Mouse (Mus musculus): ENCODE data around the gene Prkce. TPM values are rescaled to one million over a fixed set of nuclear protein-coding genes. Genes with fewer than 3 reads are reported as not detected.

Gene Prkce
- polyA plus RNA-seq, 1 experiment from 2014 or later = 7.4 TPM

GRCm38 (mm10) chr17:86350236-86350635 is 182.7 kb downstream of the Prkce start:
- DNase-seq (ENCODE audit: low spot score) (no peak), ATAC-seq (ENCODE audit: low FRiP score) (no peak)
- 90% methylated on average over 3 of the region's 3 CpGs for WGBS
- Histone ChIP-seq H3K9me3 (ENCODE audit: control insufficient read depth, low read length) (no peaks in the 10 kb centered on the region), H3K4me2 (replicated peaks; ENCODE audit: low read depth, low read length) (no peak overlapping the region), H3K36me3 (ENCODE audit: control insufficient read depth, insufficient read depth, low read length) (no peaks in the 10 kb centered on the region), H3K4me1 (replicated peaks; ENCODE audit: control insufficient read depth, insufficient read depth, low read length) (no peaks in the 10 kb centered on the region; the same call in 1 of the 2 replicates), H3K27me3 (ENCODE audit: control insufficient read depth, insufficient read depth, low read length) (no peaks in the 10 kb centered on the region), H3K9ac (ENCODE audit: low read depth, low read length) (no peak overlapping the region), H3K4me3 (ENCODE audit: low read depth, low read length) (no peak overlapping the region), H3K27ac (ENCODE audit: low read depth, low read length) (no peak overlapping the region)

- DNase-seq (ENCODE audit: low spot score) = no peak
These were observed 183.2 kb downstream of the Prkce start for GRCm38 (mm10) chr17:86350791-86351261.

GRCm38 (mm10) chr17:86351282-86351681 is 183.7 kb downstream of the Prkce start:
- Histone ChIP-seq H3K27me3 (ENCODE audit: control insufficient read depth, insufficient read depth, low read length) (no peaks in the 10 kb centered on the region), H3K9ac (ENCODE audit: low read depth, low read length) (no peak overlapping the region), H3K9me3 (ENCODE audit: control insufficient read depth, low read length) (no peaks in the 10 kb centered on the region), H3K4me3 (ENCODE audit: low read depth, low read length) (no peak overlapping the region), H3K4me1 (replicated peaks; ENCODE audit: control insufficient read depth, insufficient read depth, low read length) (no peaks in the 10 kb centered on the region; the same call in 1 of the 2 replicates), H3K4me2 (replicated peaks; ENCODE audit: low read depth, low read length) (no peak overlapping the region), H3K27ac (ENCODE audit: low read depth, low read length) (no peak overlapping the region), H3K36me3 (ENCODE audit: control insufficient read depth, insufficient read depth, low read length) (no peaks in the 10 kb centered on the region)
- DNase-seq (ENCODE audit: low spot score) = no peak
- ATAC-seq (ENCODE audit: low FRiP score) = no peak
- 83% methylated on average over 4 of the region's 4 CpGs for WGBS

More at GRCm38 (mm10) chr17:86350791-86351261, 183.2 kb downstream of the Prkce start:
- Histone ChIP-seq H3K4me2 (replicated peaks; ENCODE audit: low read depth, low read length) (no peak overlapping the region), H3K4me1 (replicated peaks; ENCODE audit: control insufficient read depth, insufficient read depth, low read length) (no peaks in the 10 kb centered on the region; the same call in 1 of the 2 replicates), H3K4me3 (ENCODE audit: low read depth, low read length) (no peak overlapping the region), H3K27me3 (ENCODE audit: control insufficient read depth, insufficient read depth, low read length) (no peaks in the 10 kb centered on the region), H3K27ac (ENCODE audit: low read depth, low read length) (no peak overlapping the region), H3K9ac (ENCODE audit: low read depth, low read length) (no peak overlapping the region), H3K36me3 (ENCODE audit: control insufficient read depth, insufficient read depth, low read length) (no peaks in the 10 kb centered on the region), H3K9me3 (ENCODE audit: control insufficient read depth, low read length) (no peaks in the 10 kb centered on the region)
- ATAC-seq (ENCODE audit: low FRiP score) = no peak
- WGBS = 78% methylated on average over 12 of the region's 12 CpGs

- Histone ChIP-seq H3K36me3 (ENCODE audit: control insufficient read depth, insufficient read depth, low read length) (no peaks in the 10 kb centered on the region), H3K4me1 (replicated peaks; ENCODE audit: control insufficient read depth, insufficient read depth, low read length) (peaks cover 2% of the 10 kb centered on the region; the same call in 1 of the 2 replicates), H3K9me3 (ENCODE audit: control insufficient read depth, low read length) (no peaks in the 10 kb centered on the region), H3K27me3 (ENCODE audit: control insufficient read depth, insufficient read depth, low read length) (no peaks in the 10 kb centered on the region), H3K9ac (ENCODE audit: low read depth, low read length) (no peak overlapping the region), H3K4me2 (replicated peaks; ENCODE audit: low read depth, low read length) (no peak overlapping the region), H3K4me3 (ENCODE audit: low read depth, low read length) (no peak overlapping the region), H3K27ac (ENCODE audit: low read depth, low read length) (no peak overlapping the region)
- DNase-seq (ENCODE audit: low spot score) (no peak), ATAC-seq (ENCODE audit: low FRiP score) (no peak)
- WGBS = 85% methylated on average over 12 of the region's 12 CpGs
These were observed 184.9 kb downstream of the Prkce start for GRCm38 (mm10) chr17:86352247-86353037.

GRCm38 (mm10) chr17:86353679-86354078 is 186.1 kb downstream of the Prkce start:
- no peak overlapping the region for H3K4me3 ChIP-seq (ENCODE audit: low read depth, low read length)
- no peaks in the 10 kb centered on the region for H3K27me3 ChIP-seq (ENCODE audit: control insufficient read depth, insufficient read depth, low read length)
- H3K4me2 ChIP-seq (replicated peaks; ENCODE audit: low read depth, low read length) = no peak overlapping the region
- H3K27ac ChIP-seq (ENCODE audit: low read depth, low read length) = no peak overlapping the region
- DNase-seq (ENCODE audit: low spot score) (no peak), ATAC-seq (ENCODE audit: low FRiP score) (no peak)
- peaks cover 2% of the 10 kb centered on the region; the same call in 1 of the 2 replicates for H3K4me1 ChIP-seq (replicated peaks; ENCODE audit: control insufficient read depth, insufficient read depth, low read length)
- no peak overlapping the region for H3K9ac ChIP-seq (ENCODE audit: low read depth, low read length)
- WGBS = 73% methylated on average over 4 of the region's 4 CpGs
- no peaks in the 10 kb centered on the region for H3K9me3 ChIP-seq (ENCODE audit: control insufficient read depth, low read length)
- H3K36me3 ChIP-seq (ENCODE audit: control insufficient read depth, insufficient read depth, low read length) = no peaks in the 10 kb centered on the region

DNA sequence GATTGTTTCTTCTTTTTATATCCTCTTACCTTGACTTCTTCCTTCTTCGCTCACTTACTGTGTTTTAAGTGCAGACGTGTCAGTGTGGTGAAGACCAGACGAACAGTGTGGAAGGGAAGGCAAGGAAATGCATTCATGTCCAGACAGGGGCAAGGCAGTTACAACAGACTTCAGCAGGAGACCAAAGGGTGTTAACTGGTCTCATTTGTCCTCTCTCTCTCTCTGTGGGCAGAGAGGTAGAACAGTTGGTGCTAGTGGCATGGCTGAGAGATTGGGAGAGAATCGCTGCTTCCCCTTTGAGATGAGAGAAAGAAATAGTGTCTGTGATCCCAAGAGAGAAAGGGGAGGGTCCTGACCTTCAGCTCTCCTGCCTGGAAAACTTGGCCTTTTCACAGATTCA is 186.5 kb downstream of the Prkce start:
- Histone ChIP-seq H3K27me3 (ENCODE audit: control insufficient read depth, insufficient read depth, low read length) (no peaks in the 10 kb centered on the region), H3K36me3 (ENCODE audit: control insufficient read depth, insufficient read depth, low read length) (no peaks in the 10 kb centered on the region), H3K9ac (ENCODE audit: low read depth, low read length) (no peak overlapping the region), H3K4me1 (replicated peaks; ENCODE audit: control insufficient read depth, insufficient read depth, low read length) (peaks cover 2% of the 10 kb centered on the region; the same call in 1 of the 2 replicates), H3K9me3 (ENCODE audit: control insufficient read depth, low read length) (no peaks in the 10 kb centered on the region), H3K27ac (ENCODE audit: low read depth, low read length) (no peak overlapping the region), H3K4me3 (ENCODE audit: low read depth, low read length) (no peak overlapping the region), H3K4me2 (replicated peaks; ENCODE audit: low read depth, low read length) (no peak overlapping the region)
- DNase-seq (ENCODE audit: low spot score) (no peak), ATAC-seq (ENCODE audit: low FRiP score) (no peak)
- 78% methylated on average over 4 of the region's 4 CpGs for WGBS

DNA sequence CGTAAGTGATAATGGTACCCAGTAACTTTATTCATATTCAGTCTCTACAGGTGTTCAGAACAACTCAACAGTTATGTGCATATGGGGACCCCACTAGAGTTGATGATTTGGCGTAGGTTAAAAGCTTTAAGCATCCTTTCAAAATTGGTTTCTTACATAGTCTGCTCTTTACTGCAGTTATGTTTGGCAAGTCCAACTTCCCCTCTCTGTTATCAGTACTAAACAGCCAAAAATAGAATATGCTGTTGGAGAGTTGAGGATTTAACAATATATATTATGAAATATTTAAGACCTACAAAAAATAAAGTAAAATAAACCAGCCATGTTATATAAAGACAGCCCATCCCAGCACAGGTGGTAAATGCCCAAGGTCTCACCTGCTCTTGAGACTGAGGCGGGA is 187.3 kb downstream of the Prkce start:
- DNase-seq (ENCODE audit: low spot score) (no peak), ATAC-seq (ENCODE audit: low FRiP score) (no peak)
- Histone ChIP-seq H3K9ac (ENCODE audit: low read depth, low read length) (no peak overlapping the region), H3K36me3 (ENCODE audit: control insufficient read depth, insufficient read depth, low read length) (no peaks in the 10 kb centered on the region), H3K4me3 (ENCODE audit: low read depth, low read length) (no peak overlapping the region), H3K9me3 (ENCODE audit: control insufficient read depth, low read length) (no peaks in the 10 kb centered on the region), H3K27ac (ENCODE audit: low read depth, low read length) (no peak overlapping the region), H3K4me1 (replicated peaks; ENCODE audit: control insufficient read depth, insufficient read depth, low read length) (peaks cover 2% of the 10 kb centered on the region; the same call in 1 of the 2 replicates), H3K27me3 (ENCODE audit: control insufficient read depth, insufficient read depth, low read length) (no peaks in the 10 kb centered on the region), H3K4me2 (replicated peaks; ENCODE audit: low read depth, low read length) (no peak overlapping the region)
- 94% methylated on average over 3 of the region's 3 CpGs for whole genome bisulfite sequencing

- no peak overlapping the region for H3K9ac ChIP-seq (ENCODE audit: low read depth, low read length)
- 91% methylated on average over 2 of the region's 2 CpGs for WGBS
- H3K4me2 ChIP-seq (replicated peaks; ENCODE audit: low read depth, low read length) = no peak overlapping the region
- H3K36me3 ChIP-seq (ENCODE audit: control insufficient read depth, insufficient read depth, low read length) = no peaks in the 10 kb centered on the region
- H3K4me3 ChIP-seq (ENCODE audit: low read depth, low read length) = no peak overlapping the region
- no peak overlapping the region for H3K27ac ChIP-seq (ENCODE audit: low read depth, low read length)
- peaks cover 2% of the 10 kb centered on the region; the same call in 1 of the 2 replicates for H3K4me1 ChIP-seq (replicated peaks; ENCODE audit: control insufficient read depth, insufficient read depth, low read length)
- DNase-seq (ENCODE audit: low spot score) = no peak
- no peaks in the 10 kb centered on the region for H3K27me3 ChIP-seq (ENCODE audit: control insufficient read depth, insufficient read depth, low read length)
- ATAC-seq (ENCODE audit: low FRiP score) = no peak
- no peaks in the 10 kb centered on the region for H3K9me3 ChIP-seq (ENCODE audit: control insufficient read depth, low read length)
These were observed 187.7 kb downstream of the Prkce start for GRCm38 (mm10) chr17:86355318-86355717.

All from hindbrain, embryonic 11.5 days (tissue).